Mouse (Mus musculus) kidney, postnatal 0 days (tissue): ENCODE data around the gene Secisbp2l. TPM values are rescaled to one million over a fixed set of nuclear protein-coding genes. Genes with fewer than 3 reads are reported as not detected.

ENCODE experiments used
- ATAC-seq: fragments of 200-750 bp; cut with Nextera tagmentation; replicated peaks from 2 replicates; pipeline ENCODE4 v1.8.0; 2017; ENCODE audit warnings: low read depth, moderate number of reproducible peaks, moderate TSS enrichment, moderate library complexity; ENCODE audit not compliant: low FRiP score
- DNase-seq: peaks from one replicate; pipeline ENCODE4 v3.0.0-alpha.2; 2016; ENCODE audit warnings: low spot score
- H3K27ac ChIP-seq: fragments of 300-500 bp; sonication (generic); 2 replicates; pipeline ENCODE4 v1.5.1; 2014; ENCODE audit warnings: mild to moderate bottlenecking
- H3K27me3 ChIP-seq: fragments of 300-500 bp; sonication (generic); 2 replicates; pipeline ENCODE4 v1.6.1; 2014; ENCODE audit warnings: low read length, mixed read lengths; ENCODE audit not compliant: insufficient read depth
- H3K36me3 ChIP-seq: fragments of 300-500 bp; sonication (generic); 2 replicates; pipeline ENCODE4 v1.6.1; 2014; ENCODE audit warnings: low read length, mixed read lengths; ENCODE audit not compliant: insufficient read depth
- H3K4me1 ChIP-seq: fragments of 300-500 bp; sonication (generic); replicated peaks from 2 replicates; pipeline ENCODE4 v1.6.1; 2014; ENCODE audit warnings: antibody characterized with exemption, low read length, mixed read lengths; ENCODE audit not compliant: insufficient read depth
- H3K4me2 ChIP-seq: fragments of 300-500 bp; sonication (generic); 2 replicates; pipeline ENCODE4 v1.6.1; 2014; ENCODE audit warnings: mild to moderate bottlenecking, low read length, moderate library complexity, mixed read lengths
- H3K4me3 ChIP-seq: fragments of 300-500 bp; sonication (generic); replicated peaks from 2 replicates; pipeline ENCODE4 v1.5.1; 2014; ENCODE audit warnings: low read depth, low read length
- H3K9ac ChIP-seq: fragments of 300-500 bp; sonication (generic); 2 replicates; pipeline ENCODE4 v1.6.1; 2014; ENCODE audit warnings: low read depth, low read length
- H3K9me3 ChIP-seq: fragments of 300-500 bp; sonication (generic); replicated peaks from 2 replicates; pipeline ENCODE4 v1.6.1; 2016; ENCODE audit warnings: low read length, inconsistent platforms, mixed read lengths
- CTCF ChIP-seq: IDR thresholded peaks from 2 replicates; pipeline ENCODE4 v1.5.1; 2016; ENCODE audit warnings: antibody characterized with exemption, low read depth, mild to moderate bottlenecking, moderate library complexity
- WGBS: fragments of 180-500 bp; shearing (Covaris S2); extraction: QIAGEN DNeasy Blood & Tissue Kit; methylation state at CpG from one replicate; pipeline ENCODE4 v1.1.7; 2014; 5-methylcytosine and 5-hydroxymethylcytosine counted together
- polyA plus RNA-seq: library from polyadenylated mRNA; unstranded; fragments of >200 nt; fragmentation: Nextera tagmentation; extraction: Ambion mirVana; gene quantifications from 2 replicates; pipeline ENCODE4 v1.2.1, GENCODE M21; 2015

The Secisbp2l gene
- polyA plus RNA-seq, 1 experiment from 2014 or later, result 17.1 TPM

- Histone ChIP-seq H3K27ac (no peak overlapping the region), H3K27me3 (peaks cover 5% of the 10 kb centered on the region; the same call in 1 of the 2 replicates), H3K9ac (0 out of 2 replicates have a peak overlapping the region, but pooled peaks have one; percentile 18), H3K4me3 (peak overlapping the region; percentile 35), H3K36me3 (no peaks in the 10 kb centered on the region), H3K4me2 (peak overlapping the region; percentile 91), H3K4me1 (peaks cover 15% of the 10 kb centered on the region), H3K9me3 (no peaks in the 10 kb centered on the region)
- no peak for TF ChIP-seq CTCF
- DNase-seq (peak; percentile 30), ATAC-seq (no peak)
- WGBS, result 2% methylated on average over 16 of the region's 16 CpGs
These were observed 58.0 kb downstream of the Secisbp2l start for GRCm38 (mm10) chr2:125724546-125725114.

GRCm38 (mm10) chr2:125724086-125724430, 58.6 kb downstream of the Secisbp2l start, which contains the start of gene Shc4:
Gene Shc4, minus strand, starts transcription at chr2:125724148.
- Histone ChIP-seq H3K27ac (no peak within 1 kb of the TSS), H3K36me3 (no peaks in the 10 kb centered on the region), H3K4me2 (peak within 1 kb of the TSS; percentile 91), H3K27me3 (peaks cover 5% of the 10 kb centered on the region; the same call in 1 of the 2 replicates), H3K9ac (peak within 1 kb of the TSS; percentile 18; the same call in 1 of the 2 replicates), H3K4me3 (peak within 1 kb of the TSS; percentile 35), H3K4me1 (peaks cover 15% of the 10 kb centered on the region), H3K9me3 (no peaks in the 10 kb centered on the region)
- peak; percentile 34 for ATAC-seq
- WGBS, result 0% methylated on average over 15 of the region's 15 CpGs
- no peak for TF ChIP-seq CTCF
- DNase-seq, result peak; percentile 54

DNA sequence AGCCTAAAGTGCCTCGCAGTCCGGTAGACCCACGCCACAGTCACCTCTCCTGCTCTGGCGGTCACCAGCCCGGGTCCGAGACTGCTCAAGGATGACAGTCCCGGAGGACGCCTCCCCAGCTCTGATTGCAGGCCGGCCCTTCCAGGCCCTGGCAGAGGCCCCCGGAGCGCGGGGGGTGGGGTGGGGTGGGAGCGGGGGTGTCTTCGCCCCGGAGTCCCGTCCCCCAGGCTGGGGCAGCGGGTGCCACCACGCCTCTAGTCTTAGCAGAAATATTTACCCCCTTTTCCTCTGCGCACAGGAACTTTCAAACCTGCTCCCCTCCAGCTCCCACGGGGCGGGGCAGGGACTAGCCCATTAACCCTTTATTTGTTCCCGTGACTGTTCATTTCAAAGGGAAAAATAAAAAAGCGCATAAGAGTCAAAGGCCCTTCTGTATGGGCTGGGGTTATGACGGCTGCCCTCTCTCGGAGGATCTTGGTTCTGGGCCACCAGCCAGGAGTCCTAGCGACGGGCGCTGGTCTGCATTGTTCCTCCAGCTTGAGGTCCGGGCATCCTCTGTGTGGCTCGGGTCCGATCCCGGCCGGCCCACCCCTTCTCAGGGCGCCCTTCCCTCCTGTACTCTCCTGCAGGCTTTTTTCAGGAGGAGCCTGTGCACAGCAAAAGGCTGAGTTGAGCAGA, 59.1 kb downstream of the Secisbp2l start:
- WGBS, result under 1% methylated on average over 30 of the region's 34 CpGs
- Histone ChIP-seq H3K36me3 (no peaks in the 10 kb centered on the region), H3K4me2 (peak overlapping the region; percentile 91), H3K27ac (no peak overlapping the region), H3K9ac (peak overlapping the region; percentile 4; the same call in 1 of the 2 replicates), H3K27me3 (peaks cover 5% of the 10 kb centered on the region; the same call in 1 of the 2 replicates), H3K9me3 (no peaks in the 10 kb centered on the region), H3K4me3 (peak overlapping the region; percentile 35), H3K4me1 (peaks cover 15% of the 10 kb centered on the region)
- DNase-seq (peak; percentile 54), ATAC-seq (peak; percentile 56)
- TF ChIP-seq CTCF, result peak; percentile 36

- 0 out of 2 replicates have a peak overlapping the region, but pooled peaks have one; percentile 4 for H3K9ac ChIP-seq
- H3K4me1 ChIP-seq, result peaks cover 15% of the 10 kb centered on the region
- DNase-seq, result no peak
- peak overlapping the region; percentile 91 for H3K4me2 ChIP-seq
- no peaks in the 10 kb centered on the region for H3K36me3 ChIP-seq
- no peaks in the 10 kb centered on the region for H3K9me3 ChIP-seq
- no peak overlapping the region for H3K27ac ChIP-seq
- WGBS, result 8% methylated on average over 18 of the region's 18 CpGs
- no peak for TF ChIP-seq CTCF
- peak overlapping the region; percentile 35 for H3K4me3 ChIP-seq
- no peak; the same call in 1 of the 2 replicates for ATAC-seq
- peaks cover 5% of the 10 kb centered on the region; the same call in 1 of the 2 replicates for H3K27me3 ChIP-seq
These were observed 59.6 kb downstream of the Secisbp2l start for GRCm38 (mm10) chr2:125723086-125723407.

DNA sequence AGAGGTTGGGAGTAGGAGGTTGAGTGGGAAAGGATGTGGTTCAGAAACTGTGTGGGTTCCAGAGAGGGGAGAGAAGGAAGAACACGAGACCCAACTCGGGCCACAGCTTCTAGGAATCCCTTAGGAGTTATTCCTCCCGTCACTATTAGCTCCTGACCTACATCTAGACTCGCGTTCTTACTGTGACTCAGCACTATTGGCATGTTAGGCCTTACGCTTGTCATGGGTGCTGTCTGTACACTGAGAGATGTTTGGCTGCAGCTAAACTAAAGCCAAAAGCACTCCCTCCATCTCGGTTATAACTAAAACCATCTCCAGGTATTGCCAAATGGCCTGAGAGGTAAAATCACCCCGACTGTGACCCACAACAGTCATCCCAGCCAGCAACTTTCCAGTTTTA, 66.1 kb downstream of the Secisbp2l start:
- no peak for ATAC-seq
- WGBS, result 83% methylated on average over 8 of the region's 8 CpGs
- no peak overlapping the region for H3K4me3 ChIP-seq

DNA sequence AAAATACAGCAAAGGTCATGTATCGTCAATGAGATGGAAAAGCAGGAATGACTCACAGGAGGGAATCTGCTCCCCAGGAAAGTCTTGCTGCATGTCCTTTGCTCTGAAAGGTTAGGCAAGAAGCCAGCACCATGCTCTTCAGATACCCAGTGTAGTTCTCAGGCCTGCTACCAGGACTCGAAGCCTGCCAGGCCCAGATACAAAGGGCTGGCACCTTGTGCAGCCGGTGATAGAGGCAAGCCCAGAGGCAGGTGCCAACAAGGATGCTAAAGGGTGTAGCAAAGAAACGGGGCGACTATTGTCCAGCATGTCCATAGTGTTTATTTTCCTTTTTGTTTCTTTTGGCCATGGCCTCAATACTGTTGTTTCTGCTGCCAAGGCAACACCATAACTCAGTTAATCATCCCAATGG, 76.2 kb downstream of the Secisbp2l start:
- Histone ChIP-seq H3K4me2 (no peak overlapping the region), H3K4me1 (no peaks in the 10 kb centered on the region), H3K4me3 (no peak overlapping the region), H3K27ac (no peak overlapping the region), H3K9me3 (no peaks in the 10 kb centered on the region), H3K36me3 (no peaks in the 10 kb centered on the region), H3K27me3 (no peaks in the 10 kb centered on the region), H3K9ac (no peak overlapping the region)
- no peak for ATAC-seq
- no peak for DNase-seq
- WGBS, result 71% methylated on average over 5 of the region's 5 CpGs
- no peak for TF ChIP-seq CTCF

More for the DNA sequence above, 66.1 kb downstream of the Secisbp2l start:
- Histone ChIP-seq H3K4me2 (no peak overlapping the region), H3K27me3 (no peaks in the 10 kb centered on the region), H3K9ac (no peak overlapping the region), H3K27ac (no peak overlapping the region), H3K36me3 (no peaks in the 10 kb centered on the region), H3K9me3 (no peaks in the 10 kb centered on the region), H3K4me1 (no peaks in the 10 kb centered on the region)
- TF ChIP-seq CTCF, result no peak
- no peak for DNase-seq
